Mouse (Mus musculus) hindbrain, embryonic 14.5 days (tissue): ENCODE measurements around the gene Dis3l2. TPM values are rescaled to one million over a fixed set of nuclear protein-coding genes. Genes with fewer than 3 reads are reported as not detected.

ENCODE experiments used
- ATAC-seq: fragments of 200-750 bp; cut with Nextera tagmentation; 2 replicates; pipeline ENCODE4 v1.8.0; 2017; ENCODE audit warnings: moderate number of reproducible peaks, mild to moderate bottlenecking, moderate TSS enrichment, moderate library complexity; ENCODE audit not compliant: low FRiP score
- DNase-seq: peaks from one replicate; pipeline ENCODE4 v3.0.0-alpha.2; 2015; ENCODE audit warnings: low spot score
- H3K27ac ChIP-seq: fragments of 300-500 bp; sonication (generic); 2 replicates; pipeline ENCODE4 v1.5.1; 2014; ENCODE audit warnings: mild to moderate bottlenecking, moderate library complexity
- H3K27me3 ChIP-seq: fragments of 300-500 bp; sonication (generic); 2 replicates; pipeline ENCODE4 v1.6.1; 2014; ENCODE audit warnings: mild to moderate bottlenecking, low read length, mixed read lengths; ENCODE audit not compliant: control insufficient read depth, insufficient read depth
- H3K36me3 ChIP-seq: fragments of 300-500 bp; sonication (generic); replicated peaks from 2 replicates; pipeline ENCODE4 v1.6.1; 2014; ENCODE audit not compliant: control insufficient read depth, insufficient read depth
- H3K4me1 ChIP-seq: fragments of 300-500 bp; sonication (generic); replicated peaks from 2 replicates; pipeline ENCODE4 v1.6.1; 2014; ENCODE audit warnings: antibody characterized with exemption, low read length, mixed read lengths; ENCODE audit not compliant: control insufficient read depth, insufficient read depth
- H3K4me2 ChIP-seq: fragments of 300-500 bp; sonication (generic); replicated peaks from 2 replicates; pipeline ENCODE4 v1.6.1; 2014; ENCODE audit warnings: mild to moderate bottlenecking, moderate library complexity
- H3K4me3 ChIP-seq: fragments of 300-500 bp; sonication (generic); replicated peaks from 2 replicates; pipeline ENCODE4 v1.5.1; 2014; ENCODE audit warnings: mild to moderate bottlenecking, low read length
- H3K9ac ChIP-seq: fragments of 300-500 bp; sonication (generic); 2 replicates; pipeline ENCODE4 v1.6.1; 2014
- H3K9me3 ChIP-seq: fragments of 300-500 bp; sonication (generic); 2 replicates; pipeline ENCODE4 v1.6.1; 2016; ENCODE audit warnings: low read length; ENCODE audit not compliant: control insufficient read depth
- WGBS: fragments of 180-500 bp; shearing (Covaris S2); extraction: QIAGEN DNeasy Blood & Tissue Kit; methylation state at CpG from one replicate; pipeline ENCODE4 v1.1.7; 2014; 5-methylcytosine and 5-hydroxymethylcytosine counted together
- polyA plus RNA-seq: library from polyadenylated mRNA; unstranded; fragments of >200 nt; fragmentation: Nextera tagmentation; extraction: Ambion mirVana; gene quantifications from 2 replicates; pipeline ENCODE4 v1.2.1, GENCODE M21; 2014

Dis3l2 gene
- polyA plus RNA-seq, 1 experiment from 2014 or later: 38.9 TPM

GRCm38 (mm10) chr1:86931606-86932379, 228.2 kb downstream of the Dis3l2 start:
- ATAC-seq: no peak
- no peak overlapping the region for H3K4me3 ChIP-seq
- no peaks in the 10 kb centered on the region for H3K4me1 ChIP-seq
- H3K9ac ChIP-seq: no peak overlapping the region
- H3K4me2 ChIP-seq: no peak overlapping the region
- H3K27ac ChIP-seq: no peak overlapping the region
- H3K27me3 ChIP-seq: no peaks in the 10 kb centered on the region
- H3K36me3 ChIP-seq: peaks cover 8% of the 10 kb centered on the region
- H3K9me3 ChIP-seq: no peaks in the 10 kb centered on the region
- no peak for DNase-seq
- WGBS: 95% methylated on average over 4 of the region's 4 CpGs

GRCm38 (mm10) chr1:86932810-86933209, 229.2 kb downstream of the Dis3l2 start:
- no peak overlapping the region for H3K4me2 ChIP-seq
- DNase-seq (no peak), ATAC-seq (no peak)
- H3K9me3 ChIP-seq: no peaks in the 10 kb centered on the region
- H3K36me3 ChIP-seq: peaks cover 8% of the 10 kb centered on the region
- WGBS: 94% methylated on average over 4 of the region's 4 CpGs
- H3K27me3 ChIP-seq: no peaks in the 10 kb centered on the region
- H3K4me3 ChIP-seq: no peak overlapping the region
- H3K27ac ChIP-seq: no peak overlapping the region
- H3K9ac ChIP-seq: no peak overlapping the region
- H3K4me1 ChIP-seq: no peaks in the 10 kb centered on the region

GRCm38 (mm10) chr1:86933656-86934055, 230.0 kb downstream of the Dis3l2 start:
- H3K4me2 ChIP-seq: no peak overlapping the region
- DNase-seq (no peak), ATAC-seq (no peak)
- H3K36me3 ChIP-seq: peaks cover 8% of the 10 kb centered on the region
- no peaks in the 10 kb centered on the region for H3K4me1 ChIP-seq
- H3K4me3 ChIP-seq: no peak overlapping the region
- H3K27me3 ChIP-seq: no peaks in the 10 kb centered on the region
- H3K27ac ChIP-seq: no peak overlapping the region
- 94% methylated on average over 1 of the region's 1 CpGs for WGBS
- H3K9me3 ChIP-seq: no peaks in the 10 kb centered on the region
- no peak overlapping the region for H3K9ac ChIP-seq

- Histone ChIP-seq H3K4me1 (no peaks in the 10 kb centered on the region), H3K9me3 (no peaks in the 10 kb centered on the region), H3K27me3 (no peaks in the 10 kb centered on the region), H3K27ac (no peak overlapping the region), H3K9ac (no peak overlapping the region), H3K36me3 (no peaks in the 10 kb centered on the region), H3K4me3 (no peak overlapping the region), H3K4me2 (no peak overlapping the region)
- ATAC-seq: no peak
- no peak for DNase-seq
- 83% methylated on average over 5 of the region's 5 CpGs for WGBS
Observed at GRCm38 (mm10) chr1:86951501-86952205, 248.0 kb downstream of the Dis3l2 start.

GRCm38 (mm10) chr1:86955801-86956200, 252.2 kb downstream of the Dis3l2 start:
- H3K36me3 ChIP-seq: peaks cover 9% of the 10 kb centered on the region
- DNase-seq: no peak
- no peak for ATAC-seq
- no peaks in the 10 kb centered on the region for H3K27me3 ChIP-seq
- H3K9me3 ChIP-seq: no peaks in the 10 kb centered on the region
- no peak overlapping the region for H3K4me2 ChIP-seq
- no peaks in the 10 kb centered on the region for H3K4me1 ChIP-seq
- no peak overlapping the region for H3K27ac ChIP-seq
- H3K4me3 ChIP-seq: no peak overlapping the region
- H3K9ac ChIP-seq: no peak overlapping the region

GRCm38 (mm10) chr1:86968261-86968964, 264.8 kb downstream of the Dis3l2 start:
- ATAC-seq: no peak
- DNase-seq: no peak

GRCm38 (mm10) chr1:86969173-86969725, 265.6 kb downstream of the Dis3l2 start:
- 64% methylated on average over 11 of the region's 11 CpGs for WGBS
- Histone ChIP-seq H3K36me3 (no peaks in the 10 kb centered on the region), H3K4me3 (no peak overlapping the region), H3K9me3 (no peaks in the 10 kb centered on the region), H3K4me1 (no peaks in the 10 kb centered on the region), H3K4me2 (no peak overlapping the region), H3K27me3 (no peaks in the 10 kb centered on the region), H3K9ac (no peak overlapping the region), H3K27ac (no peak overlapping the region)
- DNase-seq: no peak
- ATAC-seq: no peak

More at GRCm38 (mm10) chr1:86968261-86968964, 264.8 kb downstream of the Dis3l2 start:
- WGBS: 50% methylated on average over 6 of the region's 6 CpGs
- Histone ChIP-seq H3K4me2 (no peak overlapping the region), H3K9ac (no peak overlapping the region), H3K4me3 (no peak overlapping the region), H3K27me3 (no peaks in the 10 kb centered on the region), H3K4me1 (no peaks in the 10 kb centered on the region), H3K27ac (no peak overlapping the region), H3K36me3 (no peaks in the 10 kb centered on the region), H3K9me3 (no peaks in the 10 kb centered on the region)

- H3K4me3 ChIP-seq: no peak overlapping the region
- no peaks in the 10 kb centered on the region for H3K27me3 ChIP-seq
- DNase-seq: no peak
- H3K4me1 ChIP-seq: no peaks in the 10 kb centered on the region
- WGBS: 61% methylated on average over 1 of the region's 1 CpGs
- H3K36me3 ChIP-seq: no peaks in the 10 kb centered on the region
- H3K4me2 ChIP-seq: no peak overlapping the region
- H3K27ac ChIP-seq: no peak overlapping the region
- H3K9me3 ChIP-seq: no peaks in the 10 kb centered on the region
- ATAC-seq: no peak
- H3K9ac ChIP-seq: no peak overlapping the region
Observed at GRCm38 (mm10) chr1:86972693-86973092, 269.1 kb downstream of the Dis3l2 start.

- no peak for ATAC-seq
- WGBS: 96% methylated on average over 1 of the region's 1 CpGs
Observed at GRCm38 (mm10) chr1:86977018-86977417, 273.4 kb downstream of the Dis3l2 start.

More at GRCm38 (mm10) chr1:86977018-86977417, 273.4 kb downstream of the Dis3l2 start:
- Histone ChIP-seq H3K4me1 (no peaks in the 10 kb centered on the region), H3K27ac (no peak overlapping the region), H3K27me3 (no peaks in the 10 kb centered on the region), H3K4me3 (no peak overlapping the region), H3K4me2 (no peak overlapping the region), H3K9me3 (no peaks in the 10 kb centered on the region), H3K36me3 (no peaks in the 10 kb centered on the region; the same call in 1 of the 2 replicates), H3K9ac (no peak overlapping the region)
- DNase-seq: no peak
